Mouse (Mus musculus) liver, embryonic 12.5 days (tissue): ENCODE data around the gene Spata1. TPM values are rescaled to one million over a fixed set of nuclear protein-coding genes. Genes with fewer than 3 reads are reported as not detected.
A peak's percentile ranks its signal among the peaks of the same experiment; 100 is the strongest.

Source experiments
- ATAC-seq: fragments of 200-750 bp; cut with Nextera tagmentation; 2 replicates; pipeline ENCODE4 v1.8.0; 2017; ENCODE audit warnings: moderate number of reproducible peaks, mild to moderate bottlenecking, moderate library complexity
- H3K27ac ChIP-seq: fragments of 300-500 bp; sonication (generic); 2 replicates; pipeline ENCODE4 v1.5.1; 2016; ENCODE audit warnings: mild to moderate bottlenecking
- H3K27me3 ChIP-seq: fragments of 300-500 bp; sonication (generic); replicated peaks from 2 replicates; pipeline ENCODE4 v1.6.1; 2016; ENCODE audit warnings: mild to moderate bottlenecking, moderate library complexity
- H3K36me3 ChIP-seq: fragments of 300-500 bp; sonication (generic); 2 replicates; pipeline ENCODE4 v1.6.1; 2016; ENCODE audit warnings: mild to moderate bottlenecking, moderate library complexity
- H3K4me1 ChIP-seq: fragments of 300-500 bp; sonication (generic); 2 replicates; pipeline ENCODE4 v1.6.1; 2016
- H3K4me2 ChIP-seq: fragments of 300-500 bp; sonication (generic); 2 replicates; pipeline ENCODE4 v1.6.1; 2016; ENCODE audit warnings: mild to moderate bottlenecking, moderate library complexity
- H3K4me3 ChIP-seq: fragments of 300-500 bp; sonication (generic); 2 replicates; pipeline ENCODE4 v1.5.1; 2016; ENCODE audit warnings: mild to moderate bottlenecking, moderate library complexity
- H3K9ac ChIP-seq: fragments of 300-500 bp; sonication (generic); 2 replicates; pipeline ENCODE4 v1.6.1; 2016; ENCODE audit warnings: mild to moderate bottlenecking, moderate library complexity
- H3K9me3 ChIP-seq: fragments of 300-500 bp; sonication (generic); replicated peaks from 2 replicates; pipeline ENCODE4 v1.6.1; 2016; ENCODE audit warnings: mild to moderate bottlenecking, moderate library complexity
- WGBS: fragments of 180-500 bp; shearing (Covaris S2); methylation state at CpG from one replicate; pipeline ENCODE4 v1.1.7; 2016; ENCODE audit not compliant: insufficient replicate concordance; 5-methylcytosine and 5-hydroxymethylcytosine counted together
- polyA plus RNA-seq: library from polyadenylated mRNA; unstranded; fragments of >200 nt; fragmentation: Nextera tagmentation; extraction: Ambion mirVana; gene quantifications from 2 replicates; pipeline ENCODE4 v1.2.1, GENCODE M21; 2016

Spata1 gene
- polyA plus RNA-seq, 1 experiment from 2014 or later = 1.3 TPM

DNA sequence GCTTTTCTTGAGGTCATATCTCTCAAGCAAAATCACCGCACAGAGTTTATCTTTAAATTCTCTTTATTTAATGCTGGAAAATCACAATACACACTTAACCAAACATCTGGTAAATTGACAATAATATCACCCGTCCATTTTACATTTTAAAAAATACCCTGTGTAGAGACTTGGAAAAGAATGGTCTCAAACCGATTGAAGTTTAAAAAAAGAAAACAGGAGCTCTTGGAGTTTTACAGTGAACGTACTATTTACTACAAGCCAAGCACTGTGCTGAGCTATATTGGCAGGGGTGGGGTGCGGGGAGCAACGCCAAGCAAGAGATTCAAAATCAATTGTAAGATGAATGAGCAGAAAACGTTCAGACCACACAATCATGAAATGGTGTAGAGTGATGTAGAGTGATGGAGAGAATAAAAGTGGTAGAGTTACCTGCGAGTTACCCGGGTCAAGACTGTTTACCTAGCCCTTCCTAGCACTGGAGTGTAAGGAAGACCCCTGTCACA, 49.8 kb downstream of the Spata1 start, which contains the start of gene Ctbs:
TSS of gene Ctbs (plus strand) at position 51 of the 506 bp plus-strand sequence.
- Histone ChIP-seq H3K4me1 (peaks cover 32% of the 10 kb centered on the region), H3K27ac (peak within 1 kb of the TSS; percentile 78), H3K4me3 (peak within 1 kb of the TSS; percentile 69), H3K9ac (peak within 1 kb of the TSS; percentile 80), H3K4me2 (peak within 1 kb of the TSS; percentile 80), H3K36me3 (peaks cover 15% of the 10 kb centered on the region), H3K27me3 (no peaks in the 10 kb centered on the region), H3K9me3 (no peaks in the 10 kb centered on the region; the same call in 1 of the 2 replicates)
- no peak for ATAC-seq
- whole genome bisulfite sequencing = 43% methylated on average over 9 of the region's 9 CpGs

DNA sequence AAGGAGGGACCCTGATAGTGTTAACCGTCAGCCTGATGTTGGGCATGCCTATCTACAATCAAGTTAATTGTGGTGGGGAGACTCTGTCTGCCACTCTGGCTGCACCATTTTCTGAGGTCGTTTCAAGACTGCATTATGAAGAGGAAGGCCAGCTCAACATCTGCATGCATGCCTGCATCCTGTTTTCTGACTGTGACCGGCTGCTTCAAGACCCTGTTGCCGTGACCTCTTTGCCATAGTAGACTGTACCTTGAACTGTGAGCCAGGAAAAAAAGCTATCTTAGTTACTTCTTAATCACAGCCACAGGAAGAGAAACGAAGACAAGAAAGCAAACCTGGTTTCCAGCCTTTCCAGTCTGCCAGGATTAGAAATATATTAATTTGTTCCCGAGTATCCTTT, 50.6 kb downstream of the Spata1 start:
- 61% methylated on average over 6 of the region's 6 CpGs for WGBS
- Histone ChIP-seq H3K4me1 (peaks cover 32% of the 10 kb centered on the region), H3K4me2 (no peak overlapping the region), H3K36me3 (peaks cover 20% of the 10 kb centered on the region), H3K27me3 (no peaks in the 10 kb centered on the region), H3K9ac (no peak overlapping the region), H3K4me3 (no peak overlapping the region), H3K27ac (no peak overlapping the region), H3K9me3 (no peaks in the 10 kb centered on the region; the same call in 1 of the 2 replicates)
- ATAC-seq = no peak

DNA sequence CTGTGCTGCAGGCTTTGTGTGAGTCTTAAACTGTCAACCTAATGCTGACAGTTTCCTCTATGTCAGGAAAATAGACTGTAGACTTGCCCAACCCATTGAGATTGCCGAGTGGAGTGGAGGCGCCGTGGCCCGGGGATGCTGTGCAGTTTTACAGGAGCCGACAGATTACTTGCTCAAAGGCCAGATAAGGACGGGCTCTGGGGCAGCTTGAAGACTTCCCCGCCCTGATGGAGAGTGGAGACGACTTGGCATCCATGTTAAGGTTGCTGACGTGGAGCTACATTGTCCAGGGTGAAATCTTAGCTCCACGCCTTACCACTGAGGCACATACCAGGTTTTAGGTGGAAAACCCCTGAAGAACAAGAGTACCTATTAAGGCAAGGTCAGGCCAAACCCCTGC, 51.2 kb downstream of the Spata1 start:
- WGBS = 57% methylated on average over 10 of the region's 10 CpGs

DNA sequence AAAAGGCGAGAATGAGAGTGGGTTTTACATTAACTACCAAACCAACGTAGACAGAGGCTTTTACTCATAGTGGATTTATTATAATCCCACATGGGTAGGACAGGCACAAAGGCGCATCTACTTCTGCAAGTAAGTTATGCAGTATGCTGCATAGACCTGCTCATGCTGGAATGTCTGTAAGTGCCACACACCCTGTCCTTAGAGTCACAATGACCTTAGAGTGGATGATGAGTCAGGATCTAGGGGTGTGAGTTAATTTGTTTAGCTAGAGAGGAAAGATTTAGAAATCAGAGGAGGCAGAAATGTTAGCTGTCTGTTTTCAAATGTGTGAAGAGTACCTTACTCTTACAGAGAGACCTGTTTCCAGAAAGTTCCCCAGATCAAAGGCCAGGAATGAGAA, 52.0 kb downstream of the Spata1 start:
- WGBS = 85% methylated on average over 3 of the region's 3 CpGs
- Histone ChIP-seq H3K9ac (no peak overlapping the region), H3K4me3 (no peak overlapping the region), H3K36me3 (peaks cover 34% of the 10 kb centered on the region), H3K27me3 (no peaks in the 10 kb centered on the region), H3K4me2 (no peak overlapping the region), H3K4me1 (peaks cover 32% of the 10 kb centered on the region), H3K27ac (no peak overlapping the region), H3K9me3 (no peaks in the 10 kb centered on the region; the same call in 1 of the 2 replicates)
- ATAC-seq = no peak

More for the DNA sequence above, 51.2 kb downstream of the Spata1 start:
- no peak overlapping the region for H3K9ac ChIP-seq
- no peak overlapping the region for H3K27ac ChIP-seq
- H3K4me3 ChIP-seq = no peak overlapping the region
- no peaks in the 10 kb centered on the region; the same call in 1 of the 2 replicates for H3K9me3 ChIP-seq
- peaks cover 32% of the 10 kb centered on the region for H3K4me1 ChIP-seq
- ATAC-seq = no peak
- H3K27me3 ChIP-seq = no peaks in the 10 kb centered on the region
- H3K36me3 ChIP-seq = peaks cover 26% of the 10 kb centered on the region
- H3K4me2 ChIP-seq = no peak overlapping the region

DNA sequence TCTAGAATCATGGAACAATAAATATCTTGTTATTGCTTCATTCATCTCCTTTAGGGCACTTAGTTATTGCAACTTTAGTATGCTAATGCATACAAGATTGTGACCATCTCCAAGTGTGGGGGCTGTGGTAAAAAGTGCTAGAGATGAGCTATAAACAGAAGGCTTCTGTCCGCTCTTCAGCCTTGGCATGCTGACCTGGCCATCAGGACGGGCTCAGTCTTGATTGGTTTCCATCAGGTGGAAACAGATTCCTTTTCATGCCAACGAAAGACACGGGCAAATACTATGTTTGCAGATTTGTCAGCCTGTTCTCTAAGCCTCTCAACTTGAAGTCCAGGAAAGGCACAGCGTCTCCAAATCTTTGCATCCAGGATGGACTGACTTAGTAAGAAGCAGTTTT, 52.4 kb downstream of the Spata1 start:
- 89% methylated on average over 5 of the region's 5 CpGs for WGBS
- Histone ChIP-seq H3K27me3 (no peaks in the 10 kb centered on the region), H3K27ac (no peak overlapping the region), H3K4me2 (no peak overlapping the region), H3K4me1 (peaks cover 32% of the 10 kb centered on the region), H3K9ac (no peak overlapping the region), H3K36me3 (peaks cover 38% of the 10 kb centered on the region), H3K4me3 (no peak overlapping the region), H3K9me3 (no peaks in the 10 kb centered on the region; the same call in 1 of the 2 replicates)
- no peak for ATAC-seq

DNA sequence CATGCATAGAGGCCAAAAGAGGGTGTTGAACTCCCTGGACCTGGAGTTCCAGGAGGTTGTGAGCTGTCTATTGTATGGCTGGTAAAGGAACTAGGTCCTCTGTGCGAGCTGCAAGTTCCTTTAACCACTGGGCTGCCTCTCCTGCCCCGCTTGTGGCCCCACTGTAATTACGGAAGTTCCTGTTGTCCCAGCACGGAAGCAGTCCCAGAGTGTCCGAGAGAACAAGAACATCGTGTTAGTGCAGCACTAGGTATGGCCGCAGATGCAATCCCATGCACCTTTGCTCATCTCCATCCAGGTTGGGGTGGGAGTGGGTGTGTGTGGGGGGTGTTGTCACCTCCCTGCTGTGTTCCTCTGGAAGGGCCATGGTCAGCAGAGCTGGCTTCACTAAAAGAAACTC, 54.7 kb downstream of the Spata1 start:
- ATAC-seq = no peak
- WGBS = 72% methylated on average over 7 of the region's 7 CpGs
- H3K27ac ChIP-seq = no peak overlapping the region
- H3K4me3 ChIP-seq = no peak overlapping the region
- no peaks in the 10 kb centered on the region for H3K27me3 ChIP-seq
- no peaks in the 10 kb centered on the region; the same call in 1 of the 2 replicates for H3K9me3 ChIP-seq
- H3K36me3 ChIP-seq = peaks cover 60% of the 10 kb centered on the region
- no peak overlapping the region for H3K9ac ChIP-seq
- peaks cover 14% of the 10 kb centered on the region for H3K4me1 ChIP-seq
- no peak overlapping the region for H3K4me2 ChIP-seq

DNA sequence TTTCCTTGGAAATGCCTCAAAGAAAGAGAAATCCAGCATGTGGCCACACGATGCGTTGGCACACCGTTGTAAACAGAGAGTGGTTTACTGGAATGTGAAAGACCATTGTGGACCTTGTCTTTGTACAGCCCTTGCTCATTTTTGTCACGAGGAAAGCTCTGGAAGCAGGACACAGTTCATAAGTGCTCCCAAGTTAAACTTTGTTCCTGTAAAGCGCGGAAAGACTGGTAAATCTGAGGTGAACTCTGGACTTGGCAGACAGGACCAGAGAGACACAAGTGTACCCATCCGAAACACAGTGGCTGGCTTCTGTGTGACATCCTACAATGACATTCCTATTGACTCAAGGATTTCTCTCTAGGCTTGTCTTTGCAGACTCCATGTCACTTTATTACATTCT, 56.2 kb downstream of the Spata1 start:
- Histone ChIP-seq H3K27me3 (no peaks in the 10 kb centered on the region), H3K27ac (no peak overlapping the region), H3K36me3 (peaks cover 74% of the 10 kb centered on the region), H3K9ac (no peak overlapping the region), H3K4me2 (no peak overlapping the region), H3K9me3 (no peaks in the 10 kb centered on the region; the same call in 1 of the 2 replicates), H3K4me3 (no peak overlapping the region), H3K4me1 (peaks cover 6% of the 10 kb centered on the region; the same call in 1 of the 2 replicates)
- WGBS = 87% methylated on average over 7 of the region's 7 CpGs
- ATAC-seq = no peak

DNA sequence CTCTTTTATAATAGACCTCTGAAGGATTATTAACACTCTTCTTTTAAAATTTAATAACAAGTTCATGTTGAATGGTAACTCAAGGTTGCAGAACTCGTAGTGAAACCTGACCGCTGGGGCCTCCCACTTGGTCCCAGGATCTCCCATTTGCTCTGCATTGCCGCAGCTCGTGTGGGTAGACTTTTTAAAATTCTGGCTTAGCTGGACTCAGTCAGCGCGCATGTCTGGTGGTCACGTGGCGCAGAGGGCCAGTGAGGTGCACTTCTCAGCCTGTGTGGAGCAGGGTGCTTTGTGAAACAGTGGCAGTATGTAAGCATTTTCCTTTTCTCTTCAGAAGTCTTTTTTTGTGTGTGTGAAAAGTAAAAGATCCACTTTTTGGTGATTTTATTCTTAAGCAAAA, 56.6 kb downstream of the Spata1 start:
- no peak overlapping the region for H3K4me3 ChIP-seq
- peaks cover 1% of the 10 kb centered on the region; the same call in 1 of the 2 replicates for H3K4me1 ChIP-seq
- no peak for ATAC-seq
- no peak overlapping the region for H3K4me2 ChIP-seq
- 91% methylated on average over 8 of the region's 8 CpGs for WGBS
- no peaks in the 10 kb centered on the region; the same call in 1 of the 2 replicates for H3K9me3 ChIP-seq
- H3K9ac ChIP-seq = no peak overlapping the region
- peaks cover 79% of the 10 kb centered on the region for H3K36me3 ChIP-seq
- no peaks in the 10 kb centered on the region for H3K27me3 ChIP-seq
- H3K27ac ChIP-seq = no peak overlapping the region

DNA sequence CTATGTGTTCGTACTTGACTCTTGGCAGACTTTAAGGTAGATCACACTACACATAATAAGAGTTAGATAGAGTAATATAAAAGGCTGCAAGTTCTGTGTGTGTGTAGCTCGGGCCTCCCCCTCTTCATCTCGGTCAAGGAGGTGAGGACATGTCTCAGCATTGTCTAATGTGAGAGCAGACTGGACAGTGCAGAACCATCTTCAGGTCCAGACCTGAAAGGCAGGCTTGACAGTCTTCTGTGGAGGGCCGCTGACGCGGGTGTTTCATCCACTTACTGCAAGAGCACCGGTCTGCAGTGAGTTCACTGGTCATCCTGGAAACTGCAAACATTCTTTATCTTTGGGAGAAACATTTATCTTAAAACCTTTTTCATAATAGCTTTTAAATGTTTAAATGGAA, 57.1 kb downstream of the Spata1 start:
- no peak overlapping the region for H3K27ac ChIP-seq
- 89% methylated on average over 7 of the region's 7 CpGs for WGBS
- no peaks in the 10 kb centered on the region for H3K4me1 ChIP-seq
- no peak overlapping the region for H3K4me2 ChIP-seq
- no peak overlapping the region for H3K9ac ChIP-seq
- ATAC-seq = no peak
- no peaks in the 10 kb centered on the region for H3K27me3 ChIP-seq
- H3K9me3 ChIP-seq = no peaks in the 10 kb centered on the region; the same call in 1 of the 2 replicates
- H3K36me3 ChIP-seq = peaks cover 83% of the 10 kb centered on the region
- no peak overlapping the region for H3K4me3 ChIP-seq

DNA sequence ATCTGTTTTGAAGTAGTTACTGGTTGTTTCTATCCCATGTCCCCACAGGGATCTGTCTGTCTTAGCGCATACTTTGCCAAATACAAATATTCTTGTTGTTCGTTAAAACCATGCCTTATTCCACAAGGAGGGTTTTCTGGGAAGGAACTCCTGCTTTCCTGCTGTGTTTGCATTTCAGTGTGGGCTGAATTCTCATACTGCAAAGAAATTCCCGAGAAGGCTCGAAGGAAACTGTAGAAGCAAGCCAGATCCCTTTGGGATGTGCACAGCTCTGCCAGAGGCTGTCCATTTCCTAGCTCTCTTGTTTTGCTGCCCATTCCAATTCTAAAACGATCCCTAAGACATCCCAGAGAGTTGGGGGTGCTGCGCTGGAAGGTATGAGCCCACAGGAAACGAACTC, 59.1 kb downstream of the Spata1 start:
- no peak overlapping the region for H3K4me3 ChIP-seq
- H3K9me3 ChIP-seq = no peaks in the 10 kb centered on the region
- peaks cover 95% of the 10 kb centered on the region for H3K36me3 ChIP-seq
- H3K4me1 ChIP-seq = no peaks in the 10 kb centered on the region
- H3K9ac ChIP-seq = no peak overlapping the region
- 91% methylated on average over 7 of the region's 7 CpGs for WGBS
- H3K27ac ChIP-seq = no peak overlapping the region
- no peak overlapping the region for H3K4me2 ChIP-seq
- no peaks in the 10 kb centered on the region for H3K27me3 ChIP-seq
- ATAC-seq = no peak

DNA sequence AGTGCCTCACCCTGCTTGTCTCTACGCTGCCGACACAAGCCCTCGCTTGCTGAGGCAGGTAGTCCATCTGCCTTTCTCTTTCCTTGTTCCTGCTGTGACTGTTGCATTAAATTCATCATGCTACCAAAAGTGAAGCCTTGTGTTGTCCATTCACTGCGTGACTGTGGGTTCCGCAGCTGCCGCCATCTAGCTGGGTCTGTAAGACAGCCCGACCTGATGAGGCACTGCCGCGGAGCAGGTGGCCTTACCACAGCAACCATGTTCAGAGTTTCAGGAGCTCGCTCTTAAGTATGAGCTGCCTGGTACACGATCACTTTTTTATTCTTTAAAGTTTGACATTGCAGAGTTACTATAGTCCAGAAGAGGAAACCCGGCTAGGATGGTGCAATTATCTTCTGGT, 59.5 kb downstream of the Spata1 start:
- Histone ChIP-seq H3K4me2 (no peak overlapping the region), H3K4me1 (no peaks in the 10 kb centered on the region), H3K36me3 (peaks cover 95% of the 10 kb centered on the region), H3K27ac (no peak overlapping the region), H3K27me3 (no peaks in the 10 kb centered on the region), H3K9me3 (no peaks in the 10 kb centered on the region), H3K4me3 (no peak overlapping the region), H3K9ac (no peak overlapping the region)
- ATAC-seq = no peak
- WGBS = 94% methylated on average over 12 of the region's 12 CpGs

DNA sequence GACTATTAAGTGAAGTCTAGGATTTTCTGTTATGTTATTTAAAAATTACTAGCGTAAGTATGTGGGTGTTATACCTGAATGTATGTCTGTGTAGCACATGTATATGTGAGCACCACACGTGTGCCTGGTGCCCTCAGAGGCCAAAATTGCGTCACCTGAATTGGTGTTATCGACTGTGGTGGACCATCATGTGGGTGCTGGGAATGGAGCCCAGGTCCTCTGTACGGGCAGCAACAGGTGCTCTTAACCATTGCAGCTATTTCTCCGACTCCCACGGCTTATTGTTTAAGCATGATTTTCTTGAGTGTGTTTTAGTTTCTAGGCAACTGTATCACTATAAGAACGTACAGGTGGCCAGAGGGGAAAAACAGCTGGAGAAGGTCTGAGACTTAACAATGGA, 63.4 kb downstream of the Spata1 start:
- no peak for ATAC-seq
- Histone ChIP-seq H3K36me3 (peaks cover 98% of the 10 kb centered on the region), H3K4me3 (no peak overlapping the region), H3K4me1 (peaks cover 14% of the 10 kb centered on the region), H3K27ac (no peak overlapping the region), H3K9ac (no peak overlapping the region), H3K4me2 (no peak overlapping the region), H3K9me3 (no peaks in the 10 kb centered on the region), H3K27me3 (no peaks in the 10 kb centered on the region)
- WGBS = 87% methylated on average over 8 of the region's 8 CpGs

DNA sequence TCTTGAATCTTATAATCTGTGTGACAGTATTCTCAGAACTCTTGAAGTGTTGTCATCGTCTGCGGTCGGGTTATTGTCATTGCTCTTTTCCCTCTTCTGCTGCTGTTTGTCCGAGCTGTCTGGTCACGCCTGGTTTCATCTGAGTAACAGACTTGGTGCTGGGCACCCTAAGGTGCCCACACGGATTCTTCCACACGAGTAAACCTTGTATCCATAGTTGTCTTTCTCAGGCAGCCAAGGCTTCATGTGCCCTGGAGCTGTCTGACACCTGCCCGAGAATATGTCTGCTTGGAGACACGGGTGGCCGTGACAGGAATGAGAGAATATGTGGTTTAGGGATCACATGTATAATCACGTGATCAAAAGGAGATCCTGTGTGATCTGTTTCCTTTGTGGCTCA, 64.0 kb downstream of the Spata1 start:
- WGBS = 82% methylated on average over 11 of the region's 11 CpGs
- H3K4me2 ChIP-seq = no peak overlapping the region
- H3K4me3 ChIP-seq = no peak overlapping the region
- H3K4me1 ChIP-seq = peaks cover 14% of the 10 kb centered on the region
- H3K9me3 ChIP-seq = no peaks in the 10 kb centered on the region
- peaks cover 99% of the 10 kb centered on the region for H3K36me3 ChIP-seq
- no peaks in the 10 kb centered on the region for H3K27me3 ChIP-seq
- H3K27ac ChIP-seq = no peak overlapping the region
- ATAC-seq = no peak
- H3K9ac ChIP-seq = no peak overlapping the region
